Mouse (Mus musculus): ENCODE results near the gene Psrc1.

Psrc1 gene

GRCm38 (mm10) chr3:108383485-108384354, at the start of gene Psrc1:
TSS of gene Psrc1 (plus strand) at chr3:108383839.
- DNase-seq (ENCODE audit: low spot score in 2 of 2): peak; percentile 78 to 90

- no peak for DNase-seq (ENCODE audit: low spot score in 2 of 2)
These were observed 46.8 kb upstream of the Psrc1 start for GRCm38 (mm10) chr3:108336878-108337277.

- no peak for DNase-seq (ENCODE audit: low spot score in 2 of 2)
These were observed 42.6 kb upstream of the Psrc1 start for GRCm38 (mm10) chr3:108341040-108341439.

- DNase-seq (ENCODE audit: low spot score in 2 of 2): no peak
These were observed 41.5 kb upstream of the Psrc1 start for GRCm38 (mm10) chr3:108342185-108342584.

- DNase-seq (ENCODE audit: low spot score in 2 of 2): no peak
These were observed 37.8 kb upstream of the Psrc1 start for GRCm38 (mm10) chr3:108345855-108346254.

- DNase-seq (ENCODE audit: low spot score in 2 of 2): no peak
These were observed 35.3 kb upstream of the Psrc1 start for GRCm38 (mm10) chr3:108348376-108348775.

- DNase-seq (ENCODE audit: low spot score in 2 of 2): no peak
These were observed 28.4 kb upstream of the Psrc1 start for GRCm38 (mm10) chr3:108355245-108355644.

- DNase-seq (ENCODE audit: low spot score in 2 of 2): no peak
These were observed 26.6 kb upstream of the Psrc1 start for GRCm38 (mm10) chr3:108357051-108357450.

GRCm38 (mm10) chr3:108358445-108358844, 25.2 kb upstream of the Psrc1 start:
- no peak for DNase-seq (ENCODE audit: low spot score in 2 of 2)

GRCm38 (mm10) chr3:108360894-108361293, 22.7 kb upstream of the Psrc1 start:
- DNase-seq (ENCODE audit: low spot score in 2 of 2): no peak

- no peak for DNase-seq (ENCODE audit: low spot score in 2 of 2)
These were observed 20.0 kb upstream of the Psrc1 start for GRCm38 (mm10) chr3:108363626-108364025.

- DNase-seq (ENCODE audit: low spot score in 2 of 2): no peak
These were observed 19.2 kb upstream of the Psrc1 start, which contains the start of gene Mybphl for GRCm38 (mm10) chr3:108364270-108364995. TSS of gene Mybphl (plus strand) at chr3:108364911.

- DNase-seq (ENCODE audit: low spot score in 2 of 2): no peak
These were observed 16.5 kb upstream of the Psrc1 start for GRCm38 (mm10) chr3:108367173-108367572.

GRCm38 (mm10) chr3:108367828-108368227, 15.8 kb upstream of the Psrc1 start:
- no peak for DNase-seq (ENCODE audit: low spot score in 2 of 2)

GRCm38 (mm10) chr3:108368721-108369120, 14.9 kb upstream of the Psrc1 start:
- DNase-seq (ENCODE audit: low spot score in 2 of 2): no peak

- no peak for DNase-seq (ENCODE audit: low spot score in 2 of 2)
These were observed 11.4 kb upstream of the Psrc1 start for GRCm38 (mm10) chr3:108372274-108372673.

- DNase-seq (ENCODE audit: low spot score in 2 of 2): no peak
These were observed 10.9 kb upstream of the Psrc1 start for GRCm38 (mm10) chr3:108372691-108373090.

GRCm38 (mm10) chr3:108378875-108379663, 4.6 kb upstream of the Psrc1 start:
- no peak for DNase-seq (ENCODE audit: low spot score in 2 of 2)

GRCm38 (mm10) chr3:108380695-108381094, 2.9 kb upstream of the Psrc1 start:
- DNase-seq (ENCODE audit: low spot score in 2 of 2): no peak

- DNase-seq (ENCODE audit: low spot score in 2 of 2): peak in 1 of 2 experiments; percentile 49
These were observed 1.4 kb upstream of the Psrc1 start for GRCm38 (mm10) chr3:108381945-108382875.

GRCm38 (mm10) chr3:108384425-108384824, 786 bp downstream of the Psrc1 start:
- DNase-seq (ENCODE audit: low spot score in 2 of 2): no peak
